Mouse (Mus musculus) forebrain, embryonic 14.5 days (tissue): ENCODE data around the gene Mllt6. TPM values are rescaled to one million over a fixed set of nuclear protein-coding genes. Genes with fewer than 3 reads are reported as not detected.

Experiments
- ATAC-seq: fragments of 200-750 bp; cut with Nextera tagmentation; 2 replicates; pipeline ENCODE4 v1.8.0; 2017; ENCODE audit warnings: mild to moderate bottlenecking, moderate library complexity
- DNase-seq: peaks from one replicate; pipeline ENCODE4 v3.0.0-alpha.2; 2015; ENCODE audit warnings: low spot score
- H3K27ac ChIP-seq: fragments of 300-500 bp; sonication (generic); 2 replicates; pipeline ENCODE4 v1.5.1; 2014; ENCODE audit warnings: low read depth, mild to moderate bottlenecking, control low read depth, low read length, moderate library complexity
- H3K27me3 ChIP-seq: fragments of 300-500 bp; sonication (generic); replicated peaks from 2 replicates; pipeline ENCODE4 v1.6.1; 2014; ENCODE audit warnings: low read length, control low read depth, mixed read lengths; ENCODE audit not compliant: control insufficient read depth, insufficient read depth
- H3K36me3 ChIP-seq: fragments of 300-500 bp; sonication (generic); 2 replicates; pipeline ENCODE4 v1.6.1; 2014; ENCODE audit warnings: low read length, control low read depth; ENCODE audit not compliant: control insufficient read depth, insufficient read depth
- H3K4me1 ChIP-seq: fragments of 300-500 bp; sonication (generic); 2 replicates; pipeline ENCODE4 v1.6.1; 2014; ENCODE audit warnings: antibody characterized with exemption, low read length, control low read depth; ENCODE audit not compliant: control insufficient read depth, insufficient read depth
- H3K4me2 ChIP-seq: fragments of 300-500 bp; sonication (generic); 2 replicates; pipeline ENCODE4 v1.6.1; 2014; ENCODE audit warnings: mild to moderate bottlenecking, control low read depth, low read length
- H3K4me3 ChIP-seq: fragments of 300-500 bp; sonication (generic); 2 replicates; pipeline ENCODE4 v1.5.1; 2014; ENCODE audit warnings: low read depth, low read length, control low read depth
- H3K9ac ChIP-seq: fragments of 300-500 bp; sonication (generic); 2 replicates; pipeline ENCODE4 v1.6.1; 2014; ENCODE audit warnings: mild to moderate bottlenecking, low read length, control low read depth, moderate library complexity
- H3K9me3 ChIP-seq: fragments of 300-500 bp; sonication (generic); replicated peaks from 2 replicates; pipeline ENCODE4 v1.6.1; 2016; ENCODE audit warnings: low read length, control low read depth, mixed read lengths; ENCODE audit not compliant: control insufficient read depth
- whole genome bisulfite sequencing: fragments of 180-500 bp; shearing (Covaris S2); extraction: QIAGEN DNeasy Blood & Tissue Kit; methylation state at CpG from one replicate; pipeline ENCODE4 v1.1.7; 2014; 5-methylcytosine and 5-hydroxymethylcytosine counted together
- polyA plus RNA-seq: library from polyadenylated mRNA; unstranded; fragments of >200 nt; fragmentation: Nextera tagmentation; extraction: Ambion mirVana; gene quantifications from 2 replicates; pipeline ENCODE4 v1.2.1, GENCODE M21; 2014

Mllt6 gene
- polyA plus RNA-seq, 1 experiment from 2014 or later: 5.0 TPM

DNA sequence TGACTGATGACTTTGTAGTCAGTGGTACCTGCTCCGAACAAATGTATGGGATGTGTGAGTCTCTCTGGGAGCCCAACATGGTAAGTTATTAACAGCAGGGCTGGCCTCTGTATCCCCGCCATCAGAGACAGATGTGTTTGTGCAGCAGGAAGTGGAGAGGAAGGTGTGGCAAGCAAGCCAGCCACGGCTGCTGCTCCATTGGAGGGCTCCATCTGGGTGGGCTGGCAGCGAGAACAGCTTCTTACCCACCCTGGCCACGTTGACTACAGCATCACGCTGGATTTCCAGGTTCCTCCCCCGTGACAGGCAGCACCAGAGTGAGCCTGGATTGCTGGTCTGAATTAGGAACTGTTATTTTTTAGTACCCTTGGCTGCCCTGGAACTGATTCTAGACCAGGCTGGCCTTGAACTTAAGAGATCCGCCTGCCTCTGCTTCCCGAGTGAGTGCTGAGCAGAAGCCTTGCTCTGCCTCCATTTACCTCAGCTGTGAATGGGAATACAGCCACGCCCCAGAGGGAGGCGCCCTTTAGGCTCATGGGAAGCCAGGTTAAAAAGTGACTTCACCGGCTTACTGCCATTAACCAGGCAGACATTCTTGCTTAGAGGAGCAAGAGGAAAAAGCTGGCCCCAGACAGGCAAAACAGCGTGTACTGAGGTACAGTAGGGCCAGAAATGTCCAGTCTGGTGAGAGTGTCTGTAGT, 48.1 kb downstream of the Mllt6 start:
- Histone ChIP-seq H3K27ac (no peak overlapping the region), H3K9ac (no peak overlapping the region), H3K4me1 (no peaks in the 10 kb centered on the region), H3K27me3 (no peaks in the 10 kb centered on the region), H3K4me2 (no peak overlapping the region), H3K9me3 (no peaks in the 10 kb centered on the region), H3K36me3 (peaks cover 77% of the 10 kb centered on the region), H3K4me3 (no peak overlapping the region)
- no peak for ATAC-seq
- WGBS: 86% methylated on average over 13 of the region's 13 CpGs
- no peak for DNase-seq

DNA sequence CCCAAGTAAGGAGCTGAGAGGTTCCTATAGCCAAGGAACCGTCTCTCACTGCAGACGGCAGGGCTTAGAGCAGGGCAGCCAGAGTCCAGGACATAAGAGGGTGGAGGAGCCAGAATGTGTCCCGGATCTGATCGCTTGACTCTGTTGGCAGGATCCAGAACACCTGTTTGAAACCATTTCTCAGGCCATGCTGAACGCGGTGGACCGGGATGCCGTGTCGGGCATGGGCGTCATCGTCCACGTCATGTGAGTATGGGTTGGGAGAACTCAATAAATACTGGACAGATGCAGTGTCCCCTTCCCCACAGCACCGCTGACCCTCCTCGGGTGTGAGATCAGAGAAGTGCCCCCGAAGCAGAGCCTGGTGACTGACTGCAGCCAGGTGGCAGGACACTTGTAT, 49.1 kb downstream of the Mllt6 start:
- peaks cover 74% of the 10 kb centered on the region for H3K36me3 ChIP-seq
- ATAC-seq: no peak
- no peaks in the 10 kb centered on the region for H3K27me3 ChIP-seq
- H3K4me1 ChIP-seq: no peaks in the 10 kb centered on the region
- no peak overlapping the region for H3K27ac ChIP-seq
- no peak overlapping the region for H3K4me2 ChIP-seq
- H3K9me3 ChIP-seq: no peaks in the 10 kb centered on the region
- no peak overlapping the region for H3K4me3 ChIP-seq
- WGBS: 91% methylated on average over 15 of the region's 15 CpGs
- no peak overlapping the region for H3K9ac ChIP-seq
- no peak for DNase-seq

DNA sequence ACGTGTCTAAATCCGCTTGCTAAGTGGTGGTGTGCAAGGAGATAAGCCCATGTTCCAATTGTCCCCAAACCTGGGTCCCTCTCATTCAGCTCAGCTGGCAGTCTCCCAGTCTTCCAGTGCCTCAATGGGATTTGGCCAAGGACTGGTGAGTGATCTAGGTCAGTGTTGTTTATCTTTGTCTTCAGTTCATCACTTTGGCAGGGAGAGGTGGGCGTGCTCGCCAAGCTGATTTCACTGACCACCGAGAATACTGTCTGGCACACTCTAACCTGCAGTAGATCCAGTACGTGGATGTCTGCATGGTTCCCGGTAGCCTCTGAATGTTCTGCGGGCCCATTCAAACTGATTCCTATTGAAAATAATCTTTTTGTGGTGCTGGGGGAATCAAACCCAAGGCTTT, 50.7 kb downstream of the Mllt6 start:
- Histone ChIP-seq H3K4me3 (no peak overlapping the region), H3K9ac (no peak overlapping the region), H3K27me3 (no peaks in the 10 kb centered on the region), H3K4me1 (no peaks in the 10 kb centered on the region), H3K27ac (no peak overlapping the region), H3K9me3 (no peaks in the 10 kb centered on the region), H3K4me2 (no peak overlapping the region), H3K36me3 (peaks cover 74% of the 10 kb centered on the region)
- DNase-seq (no peak), ATAC-seq (no peak)
- 87% methylated on average over 8 of the region's 8 CpGs for WGBS

DNA sequence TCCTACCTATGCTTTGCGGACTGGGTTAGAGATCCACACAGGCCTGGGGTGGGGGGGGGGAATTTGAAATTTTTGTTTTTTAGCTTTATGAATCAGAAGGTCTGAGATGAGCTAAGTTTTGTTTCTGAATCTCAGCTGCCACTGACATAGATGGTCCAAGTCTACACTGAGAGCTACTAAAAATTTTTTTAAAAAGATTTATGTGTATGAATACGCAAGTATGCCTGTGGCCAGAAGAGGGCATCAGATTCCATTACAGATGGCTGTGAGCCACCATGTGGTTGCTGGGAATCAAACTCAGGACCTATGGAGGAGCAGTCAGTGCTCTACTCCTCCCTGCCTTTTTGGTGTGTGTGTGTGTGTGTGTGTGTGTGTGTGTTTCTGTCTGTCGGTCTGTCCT, 51.1 kb downstream of the Mllt6 start:
- Histone ChIP-seq H3K4me3 (no peak overlapping the region), H3K36me3 (peaks cover 74% of the 10 kb centered on the region), H3K4me1 (no peaks in the 10 kb centered on the region), H3K27me3 (no peaks in the 10 kb centered on the region), H3K4me2 (no peak overlapping the region), H3K27ac (no peak overlapping the region), H3K9me3 (no peaks in the 10 kb centered on the region), H3K9ac (no peak overlapping the region)
- DNase-seq: no peak
- 98% methylated on average over 3 of the region's 3 CpGs for WGBS
- no peak for ATAC-seq

DNA sequence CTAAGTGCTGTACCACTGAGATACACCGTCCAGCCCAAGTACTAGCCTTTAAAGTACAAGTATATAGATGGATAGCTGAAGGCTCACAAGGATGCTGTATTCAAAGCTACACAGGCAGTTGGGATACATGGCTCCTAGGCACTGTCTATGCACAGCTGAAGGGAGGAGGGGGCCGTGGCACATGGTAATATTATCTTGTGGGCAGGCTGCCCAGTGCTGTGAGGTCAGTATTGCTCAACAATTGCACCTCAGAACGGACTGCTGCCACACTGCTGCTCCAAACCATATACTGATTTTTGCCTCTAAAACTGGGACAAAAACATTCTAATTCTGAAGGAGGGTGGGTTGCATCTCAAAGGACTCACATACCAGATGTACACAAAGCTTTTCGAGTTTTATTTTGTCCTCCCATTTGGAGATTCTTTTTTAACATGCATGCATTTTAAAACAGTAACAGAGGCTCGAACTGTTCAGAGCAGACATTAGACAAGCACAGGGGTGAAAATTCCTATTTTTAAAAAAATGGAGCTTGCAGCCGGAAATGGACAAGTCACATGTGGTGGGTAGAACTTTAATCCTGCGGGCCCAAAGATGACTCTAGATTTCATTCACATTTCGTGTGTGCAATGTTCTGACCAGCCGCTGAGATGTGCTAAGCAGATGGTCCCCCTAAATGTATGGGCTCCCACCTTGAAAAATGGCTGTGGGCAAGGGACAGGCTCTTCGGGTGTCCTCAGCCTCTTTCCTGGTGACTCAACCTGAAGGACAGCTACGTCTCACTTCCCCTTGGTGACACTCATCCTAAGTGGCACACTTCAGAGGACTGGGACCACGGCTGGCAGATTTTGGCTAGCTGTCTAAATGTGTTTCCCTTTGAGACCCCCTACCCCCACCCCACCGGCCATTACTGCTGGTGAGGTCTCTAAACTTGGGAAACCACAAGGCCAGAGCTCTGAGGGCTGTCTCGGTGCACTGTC, 51.9 kb downstream of the Mllt6 start:
- no peaks in the 10 kb centered on the region for H3K27me3 ChIP-seq
- no peak overlapping the region for H3K9ac ChIP-seq
- WGBS: 91% methylated on average over 14 of the region's 14 CpGs
- H3K4me3 ChIP-seq: no peak overlapping the region
- H3K9me3 ChIP-seq: no peaks in the 10 kb centered on the region
- peaks cover 80% of the 10 kb centered on the region for H3K36me3 ChIP-seq
- H3K4me2 ChIP-seq: no peak overlapping the region
- no peak for DNase-seq
- no peak for ATAC-seq
- H3K4me1 ChIP-seq: no peaks in the 10 kb centered on the region
- H3K27ac ChIP-seq: no peak overlapping the region

DNA sequence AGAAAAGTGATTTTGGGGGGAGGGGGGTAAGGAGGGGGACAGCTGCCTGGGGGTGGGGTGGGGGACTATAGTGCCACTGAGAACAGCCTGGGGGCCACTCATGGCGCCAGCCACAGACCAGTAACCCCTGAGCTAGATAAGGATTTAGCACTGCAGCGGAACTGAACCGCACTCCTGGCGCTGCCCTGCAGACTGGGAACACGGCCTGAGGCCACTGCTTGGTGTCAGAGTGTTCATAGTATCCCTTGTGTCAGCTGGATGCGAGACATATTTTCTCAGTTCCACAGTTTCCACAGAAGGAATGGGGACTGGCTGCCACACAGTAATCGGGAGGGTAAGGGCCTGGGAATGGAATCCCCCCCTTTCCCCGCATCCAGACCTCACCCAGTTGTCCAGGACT, 52.8 kb downstream of the Mllt6 start:
- Histone ChIP-seq H3K9me3 (no peaks in the 10 kb centered on the region), H3K27ac (no peak overlapping the region), H3K27me3 (no peaks in the 10 kb centered on the region), H3K4me1 (no peaks in the 10 kb centered on the region), H3K4me2 (no peak overlapping the region), H3K9ac (no peak overlapping the region), H3K4me3 (no peak overlapping the region), H3K36me3 (peaks cover 86% of the 10 kb centered on the region)
- WGBS: 90% methylated on average over 8 of the region's 8 CpGs
- DNase-seq: no peak
- ATAC-seq: no peak

DNA sequence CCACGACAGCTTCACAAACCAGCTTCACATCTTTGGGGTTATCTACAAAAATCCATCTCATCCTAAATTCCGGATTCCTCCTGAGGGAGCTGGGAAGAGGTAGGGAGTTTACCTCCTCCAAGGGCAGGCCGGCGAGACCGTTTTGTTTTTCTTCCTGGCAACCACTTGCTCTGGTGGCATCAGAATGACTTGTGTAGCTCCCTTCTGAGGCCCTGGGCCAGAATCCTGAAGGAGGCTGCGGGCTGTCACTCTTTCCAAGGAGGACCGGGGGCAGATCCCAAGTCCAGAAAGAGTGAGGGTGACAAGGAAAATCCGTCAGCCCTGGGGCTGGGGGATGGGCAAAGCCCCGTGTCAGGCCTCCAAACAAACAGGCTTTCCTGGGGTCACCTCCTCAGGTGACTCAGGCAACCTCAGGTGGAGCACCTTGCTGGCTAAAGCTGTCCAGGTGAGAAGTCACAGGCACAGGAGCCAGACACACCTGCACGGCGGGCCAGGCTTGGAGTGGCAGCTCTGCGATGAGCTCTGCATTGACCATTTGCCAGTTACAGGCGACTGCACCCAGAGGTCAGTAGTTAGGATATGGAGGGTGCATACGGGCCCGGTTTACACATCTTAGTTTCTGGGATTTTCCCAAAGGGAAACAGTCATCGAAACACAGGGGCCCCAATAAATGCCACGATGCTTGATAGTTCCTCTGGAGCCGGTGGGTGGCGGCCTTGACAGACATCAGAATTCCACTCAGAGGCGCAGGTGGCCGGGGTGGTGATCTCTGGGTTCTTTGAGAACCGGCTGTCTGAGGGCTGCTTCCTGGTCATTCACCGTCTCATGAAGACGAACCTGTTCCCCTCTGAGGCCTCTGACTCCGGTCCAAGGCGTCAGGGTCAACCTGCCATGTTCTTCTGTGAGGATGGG, 54.4 kb downstream of the Mllt6 start:
- Histone ChIP-seq H3K36me3 (peaks cover 86% of the 10 kb centered on the region), H3K27ac (no peak overlapping the region), H3K9ac (no peak overlapping the region), H3K4me3 (no peak overlapping the region), H3K4me2 (no peak overlapping the region), H3K4me1 (no peaks in the 10 kb centered on the region), H3K9me3 (no peaks in the 10 kb centered on the region), H3K27me3 (no peaks in the 10 kb centered on the region)
- ATAC-seq (no peak), DNase-seq (no peak)
- 93% methylated on average over 26 of the region's 26 CpGs for WGBS

DNA sequence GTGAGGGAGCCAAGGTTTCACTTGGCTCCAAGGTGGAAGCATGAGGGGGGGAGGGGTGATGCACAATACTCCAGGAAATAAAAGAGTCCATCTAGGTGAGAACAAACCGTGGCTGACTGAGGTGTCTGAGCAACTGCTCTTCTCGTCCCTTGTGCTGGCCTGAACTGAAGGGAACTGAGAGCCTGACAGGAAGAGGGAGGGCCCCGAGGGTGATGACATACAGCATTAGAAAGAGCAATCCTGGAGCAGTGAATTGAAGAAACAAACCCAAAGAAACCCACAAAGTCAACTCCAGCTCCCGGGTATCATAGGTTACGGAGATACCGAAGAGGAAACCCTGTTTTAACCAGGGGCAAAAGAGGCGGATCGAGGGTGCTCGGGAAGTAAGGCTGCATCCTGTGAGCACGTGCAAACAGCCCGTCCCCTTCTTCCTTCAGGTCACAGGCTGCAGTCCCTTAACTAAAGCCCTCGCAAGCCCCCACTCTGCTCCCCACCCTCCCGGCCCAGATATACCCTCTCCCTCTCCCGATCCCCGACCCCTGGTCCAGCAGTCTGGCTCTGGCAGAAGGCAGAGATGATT, 55.2 kb downstream of the Mllt6 start:
- no peak for ATAC-seq
- Histone ChIP-seq H3K9me3 (no peaks in the 10 kb centered on the region), H3K4me3 (no peak overlapping the region), H3K4me2 (no peak overlapping the region), H3K27me3 (no peaks in the 10 kb centered on the region), H3K4me1 (no peaks in the 10 kb centered on the region), H3K9ac (no peak overlapping the region), H3K36me3 (peaks cover 86% of the 10 kb centered on the region), H3K27ac (no peak overlapping the region)
- WGBS: 87% methylated on average over 15 of the region's 15 CpGs
- DNase-seq: no peak
